Mouse (Mus musculus) ES-E14 (cell line): ENCODE data around the gene AI467606.
"Not testable (repeated sequence)": the region's sequence is repeated elsewhere in the genome, so short reads cannot be mapped to it uniquely, and the experiment has no call there.

Experiments
- CHD2 ChIP-seq: IDR thresholded peaks from 2 replicates; pipeline ENCODE4 v1.6.1; 2014; ENCODE audit warnings: mild to moderate bottlenecking, low read depth, low read length, inconsistent platforms
- HCFC1 ChIP-seq: IDR thresholded peaks from 2 replicates; pipeline ENCODE4 v1.6.1; 2012; ENCODE audit warnings: low read length, inconsistent platforms, borderline replicate concordance; ENCODE audit not compliant: insufficient read depth
- MAFK ChIP-seq: IDR thresholded peaks from 2 replicates; pipeline ENCODE4 v1.6.1; 2014; ENCODE audit warnings: mild to moderate bottlenecking, low read depth, low read length, inconsistent platforms; ENCODE audit not compliant: insufficient read depth
- ZC3H11A ChIP-seq: IDR thresholded peaks from 2 replicates; pipeline ENCODE4 v1.6.1; 2012; ENCODE audit warnings: low read depth, mild to moderate bottlenecking, inconsistent platforms, low read length, borderline replicate concordance

GRCm38 (mm10) chr7:127085751-127086150 is 5.4 kb upstream of the AI467606 start:
- not testable (repeated sequence) for TF ChIP-seq CHD2, HCFC1, MAFK, ZC3H11A
